8 mouse cellular contexts compared by ENCODE assay signal in the genomic region with DNA sequence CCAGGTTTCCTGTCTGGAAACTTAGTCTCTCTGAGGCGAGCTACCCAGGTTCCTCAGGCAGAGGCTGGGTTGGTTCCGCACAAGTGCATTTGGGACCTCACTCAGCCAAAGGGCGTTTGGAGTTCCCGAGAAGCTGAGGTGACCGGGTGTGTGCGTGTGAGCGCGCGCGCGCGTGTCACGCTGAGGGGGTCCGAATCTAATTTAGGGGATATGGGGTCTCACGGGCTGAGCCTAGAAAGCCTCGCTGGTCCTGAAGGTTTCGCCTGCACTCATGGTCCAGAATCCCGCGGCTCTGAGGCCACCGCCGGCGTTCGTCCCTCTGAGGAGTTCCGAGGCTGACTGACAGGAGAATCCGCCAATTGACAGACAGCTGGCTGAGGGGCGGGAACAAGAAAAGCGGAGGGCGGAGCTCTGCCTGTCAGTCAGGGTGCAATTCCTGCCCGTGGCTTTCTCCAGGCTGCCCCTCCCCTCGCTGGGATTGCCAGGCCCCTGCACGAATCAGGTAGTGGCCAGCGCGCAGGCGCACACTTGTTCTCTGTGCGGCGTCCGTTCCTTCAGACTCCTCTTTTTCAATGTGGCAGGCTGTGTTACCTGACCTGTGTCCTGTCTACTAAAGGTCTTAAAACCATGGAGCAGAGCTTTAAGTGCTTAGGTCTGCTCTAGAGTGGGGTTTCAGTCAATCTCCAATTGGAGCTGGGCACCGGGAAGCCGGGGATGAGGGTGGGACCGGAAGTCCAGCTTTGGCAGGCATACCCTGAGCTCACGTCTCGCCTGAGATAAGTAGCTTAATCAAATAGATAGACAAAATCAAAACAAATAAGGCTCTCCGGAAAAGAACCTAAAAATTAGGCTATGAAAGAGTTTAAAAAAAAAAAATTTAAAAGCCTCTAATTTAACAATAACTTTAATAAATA. TPM values are rescaled to one million over a fixed set of nuclear protein-coding genes. Genes with fewer than 3 reads are reported as not detected.
DNase-seq lines count a peak whose midpoint lies in the region; ATAC-seq and TF ChIP-seq lines count a peak whose summit lies in the region.

A gene (minus strand): TSS at position 341 of the 914 bp plus-strand sequence.

- DNase-seq in ZHBTc4 (ENCODE audit: low read depth, low spot score): peak; percentile 98
- DNase-seq in gastrocnemius, adult 2 months: peak; percentile 99
- peak; percentile 98 for DNase-seq in hindbrain, postnatal 0 days (ENCODE audit: low spot score)
- peak; percentile 100 for DNase-seq in left cerebral cortex, adult 2 months (ENCODE audit: extremely low spot score in 1 of 2, low spot score in 2 of 2)
- peak; percentile 100 for DNase-seq in right cerebral cortex, adult 2 months (ENCODE audit: low spot score in 2 of 2)
- DNase-seq in urinary bladder, postnatal 14 days (ENCODE audit: low spot score): peak; percentile 100

- peak within 1 kb of the TSS; percentile 69 for H3K9ac ChIP-seq in hindbrain, postnatal 0 days (replicated peaks; ENCODE audit: low read length)

- H3K27me3 ChIP-seq in hindbrain, postnatal 0 days (ENCODE audit: insufficient read depth, low read length): no peaks in the 10 kb centered on the region

- under 1% methylated on average over 43 of the region's 43 CpGs for WGBS in hindbrain, postnatal 0 days

- peak within 1 kb of the TSS; percentile 98 for H3K27ac ChIP-seq in gastrocnemius, adult 2 months
- peak within 1 kb of the TSS; percentile 94 for H3K27ac ChIP-seq in hindbrain, postnatal 0 days
- H3K27ac ChIP-seq in left cerebral cortex, adult 2 months: peak within 1 kb of the TSS; percentile 98

- no peaks in the 10 kb centered on the region; the same call in 1 of the 2 replicates for H3K4me1 ChIP-seq in hindbrain, postnatal 0 days (ENCODE audit: insufficient read depth, low read length)

- H3K36me3 ChIP-seq in hindbrain, postnatal 0 days (ENCODE audit: insufficient read depth, low read length): no peaks in the 10 kb centered on the region

- H3K4me3 ChIP-seq in gastrocnemius, adult 2 months: peak within 1 kb of the TSS; percentile 75
- H3K4me3 ChIP-seq in hindbrain, postnatal 0 days (ENCODE audit: low read length): peak within 1 kb of the TSS; percentile 56
- peak within 1 kb of the TSS; percentile 70 for H3K4me3 ChIP-seq in left cerebral cortex, adult 2 months

- H3K4me2 ChIP-seq in hindbrain, postnatal 0 days (ENCODE audit: low read depth, low read length): peak within 1 kb of the TSS; percentile 93

- intact Hi-C loops in gastrocnemius, adult 2 months (cut with DNase I): no loop called here
- intact Hi-C loops in left cerebral cortex, adult 2 months (cut with DNase I): loop anchor here (2.0 to 10.0 kb wide), 3 partner anchors 37 to 141 kb away; a partner anchor contains a TSS

- peak; percentile 99 for ATAC-seq in common myeloid progenitor, adult 5-6 weeks (replicated peaks; ENCODE audit: low read depth, poor library complexity, severe bottlenecking)
- peak; percentile 100 for ATAC-seq in hindbrain, postnatal 0 days
- peak; percentile 99 for ATAC-seq in megakaryocyte, adult 5-6 weeks (ENCODE audit: poor library complexity, severe bottlenecking)

- H3K9me3 ChIP-seq in hindbrain, postnatal 0 days (ENCODE audit: low read length): no peaks in the 10 kb centered on the region

- no peak for TF ChIP-seq CTCF in gastrocnemius, adult 2 months (IDR thresholded peaks at IDR 0.05)
- TF ChIP-seq CTCF in hindbrain, postnatal 0 days (IDR thresholded peaks at IDR 0.05; ENCODE audit: low read depth): no peak
- no peak for TF ChIP-seq CTCF in left cerebral cortex, adult 2 months (IDR thresholded peaks at IDR 0.05)

RNA-seq across cellular contexts. Expression of the gene that starts here (rescaled TPM):
- total RNA-seq in common myeloid progenitor, adult 5-6 weeks (2017): 7.1 and 7.8 TPM in 2 replicates
- total RNA-seq in gastrocnemius, adult 2 months (2021): 1 to 10 TPM; 2.9 TPM
- 0.94 and 1.2 TPM in 2 replicates for total RNA-seq in hindbrain, postnatal 0 days (2014; rRNA removed)
- polyA plus RNA-seq in hindbrain, postnatal 0 days (2015; fragmentation: Nextera tagmentation; extraction: Ambion mirVana): 0.76 and 1.2 TPM in 2 replicates
- total RNA-seq in left cerebral cortex, adult 2 months (2021): 1 to 10 TPM; 2.9 to 3.1 TPM
- total RNA-seq in megakaryocyte, adult 5-6 weeks (2015): 2.2 and 7.0 TPM in 2 replicates
- total RNA-seq in megakaryocyte, adult 5-6 weeks (2017): 3.5 and 4.5 TPM in 2 replicates

Comparison
In these comparisons a context has a peak if more than half of its experiments do, and no peak if none do; other contexts are left out.
1. Peak in every context shown above with its lines: DNase-seq, ATAC-seq, H3K4me3 ChIP-seq and H3K27ac ChIP-seq.